Mouse (Mus musculus) layer of hippocampus, postnatal 10 days (tissue): ENCODE measurements at regions not wholly inside any gene's neighbourhood (a gene's known extent, or its start where the extent isn't known, plus 50 kb on each side); places are given as distances from the start of the nearest gene placed in this dataset.
A peak's percentile ranks its signal among the peaks of the same experiment; 100 is the strongest.

ENCODE experiments used
- DNase-seq, 2 experiments: peaks; one replicate each; pipeline ENCODE4 v3.0.0; 2021; ENCODE audit warnings: low spot score in 2 of 2

GRCm38 (mm10) chr8:56682564-56682963, 131.7 kb downstream of the Fbxo8 start:
- no peak for DNase-seq

DNA sequence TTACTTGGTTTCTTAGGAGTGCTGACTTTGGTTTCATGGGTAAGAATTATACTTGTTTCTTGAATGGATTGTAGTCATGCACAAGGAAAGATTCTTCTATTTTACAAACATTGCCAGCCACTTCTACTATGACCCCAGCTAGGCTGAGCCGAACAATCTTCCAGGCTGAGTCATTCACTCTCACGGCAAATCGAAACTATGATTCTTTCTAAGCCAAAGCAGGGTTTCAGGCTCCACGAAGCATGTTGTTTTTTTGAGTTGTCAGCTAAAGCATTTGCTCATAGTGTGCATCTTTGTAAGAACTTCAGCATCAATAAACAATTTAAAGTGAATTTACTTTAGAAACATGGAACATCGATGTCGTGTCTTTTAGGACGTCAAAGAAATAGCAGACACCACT, 133.5 kb downstream of the Fbxo8 start:
- no peak for DNase-seq

GRCm38 (mm10) chr8:56695436-56695835, 144.5 kb downstream of the Fbxo8 start:
- no peak for DNase-seq

GRCm38 (mm10) chr8:56700580-56701145, 149.8 kb downstream of the Fbxo8 start:
- no peak for DNase-seq

DNA sequence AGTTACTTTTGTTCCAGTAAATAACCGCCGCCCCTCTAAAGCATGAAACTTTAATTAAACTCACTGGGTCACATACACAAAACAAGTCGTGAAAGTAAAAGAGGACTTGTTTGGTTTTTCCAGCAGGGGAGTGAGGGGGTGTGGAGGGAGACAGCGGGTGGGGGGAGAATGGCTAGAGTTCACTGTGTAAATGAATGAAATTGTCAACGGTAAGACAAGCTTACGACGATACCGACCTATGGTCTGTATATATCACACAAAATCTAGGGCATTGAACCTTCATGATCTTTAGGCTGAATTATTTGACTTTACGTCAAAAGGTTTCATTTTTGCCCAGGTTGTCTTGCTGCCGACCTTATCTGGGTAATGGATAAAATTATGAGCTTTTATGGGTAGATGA, 155.5 kb downstream of the Fbxo8 start:
- no peak for DNase-seq

GRCm38 (mm10) chr8:56706941-56707706, 156.2 kb downstream of the Fbxo8 start:
- peak; percentile 14 to 29 for DNase-seq

DNA sequence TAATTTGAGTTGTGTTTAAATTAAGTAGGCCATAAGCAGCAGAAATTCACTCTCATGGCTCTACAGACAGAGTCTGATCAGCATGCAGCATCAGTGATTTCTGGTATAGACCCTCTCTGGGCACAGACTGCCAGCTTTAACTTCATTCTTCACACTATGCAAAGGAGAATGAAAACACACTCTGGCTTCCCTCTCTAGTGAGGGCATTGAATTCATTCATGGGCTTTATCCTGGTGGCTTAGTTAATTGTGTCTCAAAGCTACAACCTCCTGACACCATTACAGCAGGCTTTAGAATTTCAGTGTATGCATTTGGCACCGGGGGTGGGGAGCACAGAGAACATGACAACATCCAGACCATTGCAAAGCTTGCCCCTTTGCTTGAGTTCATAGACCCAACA, 169.1 kb downstream of the Fbxo8 start:
- DNase-seq, result no peak

- no peak for DNase-seq
These were observed 171.8 kb downstream of the Fbxo8 start for GRCm38 (mm10) chr8:56722473-56723236.

DNA sequence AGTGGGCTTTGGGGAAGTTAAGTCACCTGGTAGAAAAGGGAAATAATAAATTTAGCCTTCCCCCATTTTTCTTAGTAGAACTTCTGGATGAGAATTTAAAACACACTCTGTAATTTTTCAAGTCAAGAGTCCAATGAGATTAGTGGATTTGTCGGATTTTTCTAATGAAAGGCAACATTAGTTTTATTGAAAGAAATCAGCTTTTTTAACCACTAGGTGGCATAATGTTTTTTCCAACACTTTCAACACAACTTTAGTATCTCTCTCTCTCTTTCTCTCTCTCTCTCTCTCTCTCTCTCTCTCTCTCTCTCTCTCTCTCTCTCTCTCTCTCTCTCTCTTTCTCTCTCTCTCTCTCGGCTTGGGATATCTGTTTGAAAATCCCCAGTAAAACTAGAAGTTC, 173.7 kb downstream of the Fbxo8 start:
- DNase-seq, result no peak

DNA sequence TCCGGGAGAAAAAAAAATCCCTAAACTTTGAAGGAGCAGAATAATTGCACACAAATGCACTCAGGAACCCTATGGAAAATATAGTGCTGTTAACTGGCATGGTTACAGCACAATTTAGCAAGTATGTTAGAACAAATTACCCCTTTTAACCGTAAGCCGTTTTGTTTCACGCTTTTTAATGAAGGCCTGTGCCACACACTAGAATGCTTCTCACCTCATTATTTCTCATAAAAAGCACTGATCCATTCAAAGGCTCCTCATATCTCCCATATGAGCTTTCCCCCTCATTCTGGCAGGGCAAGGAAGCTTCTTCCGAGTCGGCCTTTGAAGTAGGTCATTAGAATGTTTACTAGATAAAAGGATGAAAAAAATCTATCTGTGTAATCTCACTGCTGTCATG, 182.4 kb downstream of the Fbxo8 start:
- DNase-seq, result no peak

DNA sequence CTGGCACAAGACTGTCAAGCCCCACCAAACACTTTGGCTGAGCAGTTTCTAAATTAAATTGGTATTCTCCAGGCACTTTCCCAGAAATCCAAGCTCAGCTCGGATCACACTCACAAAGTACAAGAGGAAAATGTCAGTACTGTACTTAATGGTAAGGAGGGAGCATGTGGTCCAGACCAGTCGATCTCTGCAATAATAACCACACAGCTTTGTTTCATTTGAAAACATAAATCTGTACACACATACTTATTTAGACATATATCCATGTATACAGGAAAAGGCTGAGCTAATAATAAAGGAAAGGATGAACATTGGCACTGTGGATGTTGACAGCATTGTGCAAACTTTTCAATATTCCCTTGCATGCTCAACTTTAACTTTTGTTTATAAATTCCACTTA, 184.1 kb downstream of the Fbxo8 start:
- DNase-seq, result no peak

DNA sequence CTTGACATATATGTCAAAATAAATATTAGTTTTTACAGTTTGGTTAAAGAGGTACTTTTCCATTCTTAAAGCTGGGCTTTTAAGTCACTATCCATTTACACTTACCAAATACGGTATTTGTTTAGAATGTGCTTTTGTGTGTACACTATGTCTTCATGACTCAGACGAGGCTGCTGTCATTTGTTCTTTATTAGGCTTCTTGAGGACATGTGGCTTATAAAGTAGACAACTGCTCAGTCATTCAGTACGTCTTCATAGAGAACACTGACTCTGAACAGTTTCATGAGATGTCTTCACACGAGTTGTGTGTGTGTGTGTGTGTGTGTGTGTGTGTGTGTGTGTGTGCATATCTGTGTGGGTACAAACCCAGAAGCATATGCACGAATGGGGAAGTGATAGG, 216.1 kb downstream of the Fbxo8 start:
- no peak for DNase-seq

DNA sequence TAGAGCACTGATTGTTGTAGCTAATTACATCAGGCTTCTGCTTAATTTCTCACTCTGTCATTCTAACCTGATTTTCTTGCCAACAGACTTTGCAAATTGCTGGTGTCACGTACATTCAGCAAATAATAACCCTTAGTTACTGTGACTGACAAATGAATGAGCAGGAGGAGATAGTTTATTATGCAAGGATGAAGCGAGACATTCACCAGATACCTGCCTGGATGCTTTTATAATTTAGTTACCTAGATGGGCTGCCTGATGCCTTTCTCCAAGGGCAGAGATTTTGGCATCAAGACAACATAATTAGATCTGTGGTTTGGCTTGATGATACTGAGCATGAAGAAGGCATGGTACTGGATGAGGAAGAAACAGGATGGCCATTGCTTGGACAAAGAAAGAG, 233.6 kb downstream of the Fbxo8 start:
- DNase-seq, result no peak

- DNase-seq, result no peak
These were observed 238.8 kb downstream of the Fbxo8 start for GRCm38 (mm10) chr8:56789549-56790270.

- no peak for DNase-seq
These were observed 281.8 kb downstream of the Fbxo8 start for GRCm38 (mm10) chr8:56832651-56833050.

DNA sequence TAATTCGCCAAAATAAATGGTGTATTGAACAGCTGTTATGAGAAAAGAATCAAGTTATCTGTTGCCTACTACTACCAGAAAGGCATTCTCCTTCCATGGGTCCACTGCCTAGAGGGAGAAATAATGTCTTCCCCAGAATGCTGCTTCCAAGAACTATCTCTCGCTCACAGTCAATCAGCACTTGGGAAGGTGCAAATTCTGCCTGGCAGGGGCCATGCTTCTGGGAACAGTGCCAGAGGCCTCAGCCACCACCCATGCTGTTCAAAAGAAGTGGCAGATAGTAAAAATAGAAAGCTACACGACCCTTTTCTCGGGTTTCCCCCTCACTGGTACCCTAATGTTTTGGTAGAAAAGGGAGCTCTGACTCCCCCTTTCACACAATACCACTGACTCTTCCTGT, 282.2 kb downstream of the Fbxo8 start:
- no peak for DNase-seq

GRCm38 (mm10) chr8:56883449-56883848, 332.6 kb downstream of the Fbxo8 start:
- no peak for DNase-seq

DNA sequence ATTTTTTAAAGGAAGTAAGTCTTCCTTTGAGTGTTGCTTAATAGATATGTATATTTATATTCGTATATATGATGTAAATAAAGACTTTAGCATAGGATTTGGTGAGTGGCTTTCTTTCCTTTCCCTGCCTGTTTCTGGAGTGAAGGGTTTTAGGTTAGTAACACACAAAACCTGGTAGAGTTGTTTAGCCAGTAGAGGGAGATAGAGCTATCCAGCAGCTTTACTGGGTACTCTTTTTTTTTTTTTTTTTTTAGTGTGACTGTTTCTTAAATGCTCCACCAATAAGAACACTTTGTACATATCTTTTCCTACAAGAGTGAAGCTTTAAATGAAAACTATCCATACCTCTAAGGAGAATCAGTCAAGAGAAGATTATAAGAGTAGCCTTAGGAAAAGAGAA, 333.3 kb downstream of the Fbxo8 start:
- no peak for DNase-seq

- no peak for DNase-seq
These were observed 342.7 kb downstream of the Fbxo8 start for GRCm38 (mm10) chr8:56893638-56894037.

DNA sequence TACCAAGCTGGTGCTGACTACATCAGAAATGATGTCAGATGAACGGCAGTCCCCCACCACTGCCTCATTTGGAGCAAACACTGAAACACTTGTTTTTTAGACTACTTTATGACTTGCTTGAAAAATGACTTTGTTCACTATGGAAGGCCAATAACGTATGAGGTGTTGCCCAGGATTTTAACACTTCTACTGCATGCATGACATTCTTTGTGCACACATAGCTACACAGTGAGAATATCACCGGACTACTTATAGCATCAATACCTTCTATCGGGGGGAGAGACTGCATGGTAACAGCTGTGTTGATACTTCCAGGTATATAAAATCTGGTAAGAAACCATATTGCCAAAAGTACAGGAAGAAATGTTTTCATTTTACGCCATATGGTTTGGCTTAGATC, 364.5 kb downstream of the Fbxo8 start:
- no peak for DNase-seq

DNA sequence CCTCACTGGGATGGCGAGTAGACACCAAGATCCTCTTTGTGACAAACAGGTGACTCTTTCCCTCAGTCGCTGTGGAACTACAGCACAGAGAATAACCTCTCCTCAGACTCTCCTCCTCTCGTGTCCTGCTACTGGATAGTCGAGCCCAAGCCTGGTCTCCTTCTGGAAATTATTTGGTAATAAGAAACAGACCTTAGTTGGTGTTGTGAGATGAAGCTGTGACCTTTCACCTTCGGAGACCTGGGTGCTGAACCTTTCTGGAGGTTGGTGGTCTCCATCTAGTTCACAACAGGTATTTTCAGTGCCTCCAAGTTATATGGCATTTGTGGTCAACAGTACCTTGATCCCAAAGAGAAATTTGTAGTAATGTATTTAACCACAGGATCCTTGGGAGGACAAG, 365.1 kb downstream of the Fbxo8 start:
- no peak for DNase-seq

DNA sequence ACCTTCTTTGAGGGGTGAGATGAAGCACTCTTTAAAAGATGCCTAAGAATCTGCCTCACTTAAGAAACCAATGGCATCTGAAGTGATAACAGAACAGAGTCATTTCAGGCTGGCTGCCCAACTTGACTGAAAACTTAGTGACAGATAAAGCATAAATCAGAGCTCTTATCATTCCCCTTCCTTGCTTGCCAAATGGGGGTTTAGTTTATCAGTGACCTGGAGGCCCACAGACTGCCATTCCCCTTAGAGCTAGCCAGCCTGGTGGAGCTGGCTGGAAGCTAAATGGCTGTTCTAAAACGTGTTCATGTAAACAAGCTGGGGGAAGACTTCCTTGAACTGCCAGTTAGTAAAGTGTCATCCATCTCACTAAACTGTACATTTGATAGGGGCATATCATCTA, 373.8 kb downstream of the Fbxo8 start:
- no peak for DNase-seq
